Mouse (Mus musculus): ENCODE results near the gene Nmnat3.
"Not testable (repeated sequence)": the region's sequence is repeated elsewhere in the genome, so short reads cannot be mapped to it uniquely, and the experiment has no call there.

Nmnat3 gene
- long read RNA-seq, experiment 1, partial matches to known transcripts = 2 of 8 reads
- long read RNA-seq, experiment 1, other reads (novel, unspliced or antisense) = 3 of 8 reads
- long read RNA-seq, experiment 2, transcript Nmnat3-201 (5 exons, 2,166 nt) = major isoform, 6 of 18 reads
- long read RNA-seq, experiment 2, partial matches to known transcripts = 2 of 18 reads
- long read RNA-seq, experiment 2, other reads (novel, unspliced or antisense) = 10 of 18 reads

DNA sequence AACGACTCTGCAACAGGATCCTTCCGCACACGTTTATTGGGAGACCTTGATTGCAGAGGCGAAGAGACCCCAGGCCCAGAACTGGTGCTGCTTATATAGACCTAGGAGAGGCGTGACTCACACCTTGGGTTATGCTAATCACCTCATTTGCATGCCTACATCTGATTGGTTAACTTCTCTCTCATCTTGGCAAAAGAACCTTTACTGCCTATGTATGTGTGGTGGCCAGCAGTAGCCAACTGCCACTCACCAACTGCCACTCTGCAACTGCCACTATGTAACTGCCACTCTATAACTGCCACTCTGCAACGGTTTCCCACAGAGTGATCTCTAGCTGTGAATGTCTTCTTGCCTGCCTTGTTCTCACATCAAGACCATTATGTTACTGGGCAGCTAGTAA is at the start of gene Nmnat3:
Gene Nmnat3 (plus strand): TSS at position 301 of the 400 bp plus-strand sequence.
- intact Hi-C loops (cut with DNase I) = not testable (repeated sequence)

DNA sequence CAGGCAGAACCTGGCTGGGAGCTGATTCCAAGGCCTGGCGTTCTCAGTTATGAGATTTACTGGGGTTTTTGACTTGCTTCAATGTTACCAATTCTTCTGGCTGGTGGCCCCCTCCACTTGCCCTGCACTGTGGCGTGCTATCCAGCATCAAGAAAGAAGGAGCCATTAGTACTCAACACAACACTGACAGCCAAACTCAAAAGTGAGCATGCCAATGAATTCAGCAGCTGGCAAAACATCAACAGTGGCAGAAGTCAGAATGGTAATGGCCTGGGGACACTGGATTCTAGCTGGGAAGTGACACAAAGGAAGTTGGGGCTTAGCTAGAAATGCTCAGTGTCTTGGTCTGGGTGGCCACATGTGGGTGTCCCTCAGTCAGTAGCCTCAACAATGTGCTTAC is 43.8 kb upstream of the Nmnat3 start:
- intact Hi-C loops (cut with DNase I) = loop anchor here (10.0 kb wide), 1 partner anchor 209 kb away; the partner anchor contains the start of gene Clstn2

DNA sequence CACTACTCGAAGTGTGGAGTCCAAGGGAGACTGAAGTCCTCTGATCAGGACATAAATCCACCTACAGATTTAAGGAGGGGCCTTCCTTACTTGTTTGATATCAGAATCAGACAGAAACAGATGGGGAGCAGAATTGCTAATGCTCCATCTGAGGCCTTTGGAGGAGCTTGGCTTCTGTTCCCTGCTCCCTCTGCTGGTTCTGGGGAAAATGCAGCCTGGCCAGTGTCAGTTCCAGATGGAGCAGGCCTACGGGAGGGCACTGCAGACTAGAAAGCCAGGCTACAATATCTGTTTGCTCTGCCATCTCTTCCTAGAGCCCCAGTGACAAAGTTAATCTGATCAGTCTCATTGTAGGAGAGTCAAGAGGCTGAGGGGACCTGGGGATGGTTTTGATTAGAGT is 43.0 kb upstream of the Nmnat3 start:
- intact Hi-C loops (cut with DNase I) = loop anchor here (10.0 kb wide), 1 partner anchor 209 kb away; the partner anchor contains the start of gene Clstn2

DNA sequence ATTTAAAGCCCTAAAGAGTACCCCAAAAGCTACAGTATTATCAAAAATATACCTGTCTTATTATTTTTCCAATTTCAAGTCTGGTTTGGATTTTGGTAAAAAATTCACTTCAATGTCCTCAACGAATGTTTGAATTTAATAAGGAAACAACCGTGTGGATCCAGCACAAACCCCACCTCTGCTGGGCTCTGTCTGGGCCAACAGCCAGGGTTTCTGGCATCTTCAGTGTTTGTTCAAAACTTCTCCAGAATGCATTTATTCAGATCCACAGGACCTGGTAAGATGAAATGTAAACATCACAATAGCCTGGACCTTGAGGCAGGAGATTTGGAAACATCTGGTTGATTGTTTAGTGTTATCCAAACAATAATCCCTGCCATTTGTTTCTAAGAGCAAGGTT is 42.0 kb upstream of the Nmnat3 start:
- intact Hi-C loops (cut with DNase I) = loop anchor here (10.0 kb wide), 1 partner anchor 210 kb away; the partner anchor contains the start of gene Clstn2

DNA sequence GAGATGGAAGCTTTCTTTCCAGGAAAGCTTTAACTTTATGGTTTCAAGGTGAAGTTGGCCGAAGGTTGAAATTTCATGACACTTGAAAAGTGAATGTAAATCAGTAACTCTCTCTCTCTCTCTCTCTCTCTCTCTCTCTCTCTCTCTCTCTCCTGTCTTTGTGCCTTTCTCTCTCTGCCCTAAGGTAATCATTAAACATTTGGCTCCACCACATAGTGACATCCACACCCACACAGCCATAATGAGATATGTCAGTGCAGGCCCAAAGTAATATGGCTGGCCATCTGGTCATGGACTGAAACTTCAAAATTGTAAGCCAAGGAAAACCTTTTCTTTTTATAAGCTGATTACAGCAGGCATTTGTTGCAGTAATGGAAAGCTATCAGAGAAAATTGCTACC is 40.9 kb upstream of the Nmnat3 start:
- intact Hi-C loops (cut with DNase I) = loop anchor here (10.0 kb wide), 1 partner anchor 212 kb away; the partner anchor contains the start of gene Clstn2

DNA sequence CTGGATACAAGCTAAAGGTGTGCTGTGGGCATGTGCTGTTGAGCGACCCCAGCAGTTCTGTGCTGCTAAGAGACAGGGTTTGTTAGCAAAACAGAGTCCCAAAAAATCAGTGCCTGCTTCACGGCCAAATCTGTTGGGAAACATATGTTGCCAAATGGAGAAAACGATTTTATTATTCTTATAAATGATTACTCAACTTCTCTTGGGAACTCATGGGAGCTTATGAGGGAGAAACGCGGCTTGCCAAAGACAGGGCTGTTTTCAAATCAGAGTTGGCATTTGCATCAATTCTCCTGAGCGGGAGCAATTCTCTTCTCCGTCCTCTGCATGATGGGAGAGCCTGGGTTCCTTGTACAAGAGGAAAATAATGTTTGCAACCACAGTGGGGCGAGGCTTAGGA is 27.0 kb upstream of the Nmnat3 start:
- intact Hi-C loops (cut with DNase I) = no loop called here

DNA sequence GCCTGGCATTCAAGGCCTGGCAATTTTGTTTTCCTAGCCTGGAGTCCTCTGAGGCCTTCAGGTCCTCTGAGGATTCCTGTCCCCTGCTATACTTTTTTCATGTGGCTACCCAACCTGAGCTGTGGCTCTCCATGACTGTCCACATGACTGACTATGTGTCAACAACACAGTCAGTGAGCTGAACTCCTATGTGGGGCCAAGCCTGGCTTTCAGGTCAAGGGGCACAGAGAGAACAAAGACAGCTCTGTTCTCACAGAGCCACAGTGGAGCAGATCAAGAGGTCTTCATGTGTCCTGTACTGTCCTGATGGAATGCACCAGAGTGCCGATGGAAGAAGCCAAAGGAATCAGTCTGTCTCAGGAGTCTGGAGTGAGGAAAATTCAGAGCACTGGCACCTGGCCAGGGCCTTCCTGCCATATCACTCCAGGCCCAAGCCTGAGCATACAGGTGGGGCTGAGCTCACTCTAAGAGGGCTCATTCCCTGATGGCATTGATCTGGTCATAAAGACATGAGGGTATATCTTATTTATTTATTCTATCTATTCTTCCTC is 25.7 kb upstream of the Nmnat3 start:
- intact Hi-C loops (cut with DNase I) = no loop called here

DNA sequence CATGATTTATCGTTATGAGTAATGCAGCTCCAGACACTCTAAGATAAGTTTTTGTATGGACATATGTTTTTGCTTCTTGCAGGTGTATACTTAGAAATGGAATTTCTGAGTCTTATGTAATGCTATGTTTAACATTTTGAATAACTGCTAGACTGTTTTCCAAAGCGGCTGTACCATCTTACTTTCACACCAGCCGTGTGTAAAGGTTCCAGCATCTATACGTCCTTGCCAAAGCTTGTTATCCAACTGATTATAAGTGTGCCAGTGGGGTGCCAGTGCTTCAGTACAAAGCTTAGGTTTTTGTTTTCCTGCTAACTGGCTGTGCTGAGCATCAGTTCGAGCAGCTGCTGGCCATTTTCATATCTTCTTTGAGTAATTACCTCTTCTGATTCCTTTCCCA is 22.3 kb upstream of the Nmnat3 start:
- intact Hi-C loops (cut with DNase I) = no loop called here

DNA sequence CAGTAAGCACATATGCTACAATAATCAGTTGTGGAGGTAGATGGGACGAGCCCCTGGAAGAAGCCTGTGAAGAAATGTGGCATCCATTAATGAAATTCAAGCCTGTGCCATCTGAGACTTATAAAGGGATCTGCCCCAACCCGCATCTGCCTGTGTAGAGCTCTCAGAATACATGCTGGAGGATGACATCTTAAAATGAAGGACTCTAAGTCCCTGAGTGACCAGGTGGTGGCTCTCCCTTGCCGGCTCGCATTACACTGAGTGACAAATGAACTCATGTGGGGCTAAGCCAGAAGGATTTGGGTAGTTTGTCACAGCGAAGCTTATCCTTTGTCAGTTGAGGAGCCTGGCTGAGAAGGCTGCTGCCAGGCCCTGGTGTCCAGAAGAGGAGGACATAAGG is 14.5 kb upstream of the Nmnat3 start:
- intact Hi-C loops (cut with DNase I) = no loop called here

DNA sequence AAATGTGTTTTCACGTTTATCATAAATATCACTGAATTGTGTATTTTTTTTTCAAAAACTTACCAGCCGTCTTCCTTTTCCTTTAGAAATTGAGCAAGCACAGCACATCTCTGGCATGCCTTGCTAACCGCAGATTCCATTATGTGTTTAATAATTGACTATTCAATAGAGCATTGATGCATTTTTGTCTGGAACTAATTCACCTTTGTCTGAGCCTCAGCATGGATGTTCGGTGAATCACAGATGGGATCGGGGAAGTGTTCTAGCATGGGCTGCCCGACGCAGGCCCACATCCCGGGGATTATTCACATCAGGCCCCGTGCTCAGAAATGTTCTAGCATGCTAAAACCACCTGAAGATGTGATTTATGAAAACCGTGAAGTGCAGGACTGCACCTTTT is 12.2 kb upstream of the Nmnat3 start:
- intact Hi-C loops (cut with DNase I) = no loop called here

DNA sequence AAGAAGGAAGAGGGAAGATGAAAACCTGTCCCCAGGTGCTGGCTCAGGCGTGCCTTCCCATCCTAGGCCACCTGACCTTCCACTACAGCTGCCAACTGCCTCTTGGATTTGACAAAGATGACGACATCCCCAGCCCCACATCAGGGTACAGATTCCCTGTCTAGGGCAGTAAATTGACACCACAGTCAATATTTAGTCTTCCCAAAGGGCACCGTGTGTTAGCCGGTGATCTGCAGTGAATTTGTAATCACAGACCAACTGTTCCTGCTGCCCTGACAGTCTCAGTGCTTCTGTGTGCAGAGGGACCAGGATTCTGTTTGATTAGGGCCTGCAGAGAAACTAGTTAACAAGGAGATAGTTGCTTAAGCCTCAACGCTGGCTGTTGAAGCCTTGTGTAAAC is 7.1 kb upstream of the Nmnat3 start:
- intact Hi-C loops (cut with DNase I) = no loop called here

DNA sequence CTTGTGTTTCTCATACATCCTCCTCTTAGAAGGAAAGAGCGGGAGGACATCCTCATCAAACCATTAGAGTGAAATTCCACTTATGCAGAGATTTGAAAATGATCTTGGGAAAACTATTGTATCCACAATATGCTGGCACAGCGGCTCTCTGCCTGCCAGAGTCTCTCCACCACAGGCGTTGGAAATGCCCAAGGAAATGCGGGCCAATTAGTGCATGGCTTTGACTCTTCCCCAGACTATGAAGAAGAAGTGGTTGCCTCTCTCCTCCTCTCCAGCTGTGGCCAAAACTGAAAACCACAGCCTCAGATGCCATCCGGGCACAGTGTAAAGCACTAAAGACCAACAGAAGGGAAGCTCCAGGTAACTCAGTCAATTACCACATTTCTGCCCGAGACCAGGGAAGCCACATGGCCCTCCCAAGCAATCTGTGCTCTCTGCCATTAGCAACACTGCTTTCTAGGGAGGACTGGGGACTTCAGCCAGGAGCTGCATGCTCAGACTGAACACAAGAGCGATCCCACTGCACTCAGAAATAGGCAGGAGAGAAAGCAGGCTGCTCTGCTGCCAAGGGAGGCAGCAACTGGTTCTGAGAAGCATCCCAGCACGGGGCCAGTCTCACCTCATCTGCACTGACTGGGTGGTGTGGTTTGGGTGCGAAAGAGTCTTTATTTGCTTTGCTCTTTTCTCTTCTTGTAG is 1.5 kb upstream of the Nmnat3 start:
- intact Hi-C loops (cut with DNase I) = no loop called here

DNA sequence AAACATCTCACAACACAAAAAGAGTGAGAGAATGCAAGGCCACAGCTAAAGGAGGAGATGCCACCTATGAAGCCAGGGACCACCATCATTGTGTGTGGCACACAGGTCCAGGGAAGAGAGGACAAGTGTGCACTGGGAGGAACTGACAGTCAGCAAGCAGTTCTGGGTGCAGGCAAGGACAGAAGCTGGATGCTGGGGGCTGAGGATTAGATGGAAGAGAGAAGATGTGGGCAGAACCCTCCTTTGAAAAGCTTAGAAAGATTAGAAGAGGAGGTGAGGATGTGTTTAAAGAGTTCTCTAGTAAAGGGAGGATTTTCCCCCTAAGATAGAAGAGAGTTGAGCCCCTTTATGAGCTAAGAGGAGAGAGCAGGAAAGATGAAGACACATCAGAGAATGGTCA is 2.4 kb downstream of the Nmnat3 start:
- intact Hi-C loops (cut with DNase I) = no loop called here

DNA sequence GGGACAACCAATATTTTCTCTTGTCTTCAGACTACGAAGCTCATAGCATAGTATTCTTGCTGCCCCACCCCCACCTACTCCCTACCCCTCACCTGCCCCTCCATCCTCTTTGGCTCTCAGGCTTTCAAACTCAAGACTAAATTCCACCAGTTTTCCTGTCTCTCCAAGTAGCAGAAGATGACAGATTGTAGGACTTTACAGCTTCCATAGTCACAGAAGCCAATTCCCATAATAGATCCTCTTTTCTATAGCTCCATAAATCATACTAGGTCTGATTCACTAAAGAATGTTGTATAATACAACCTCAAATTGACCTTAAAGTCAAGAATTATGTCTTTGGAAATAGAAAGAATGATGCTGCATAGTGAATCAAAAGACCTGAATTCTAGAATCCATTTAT is 3.4 kb downstream of the Nmnat3 start:
- intact Hi-C loops (cut with DNase I) = no loop called here

DNA sequence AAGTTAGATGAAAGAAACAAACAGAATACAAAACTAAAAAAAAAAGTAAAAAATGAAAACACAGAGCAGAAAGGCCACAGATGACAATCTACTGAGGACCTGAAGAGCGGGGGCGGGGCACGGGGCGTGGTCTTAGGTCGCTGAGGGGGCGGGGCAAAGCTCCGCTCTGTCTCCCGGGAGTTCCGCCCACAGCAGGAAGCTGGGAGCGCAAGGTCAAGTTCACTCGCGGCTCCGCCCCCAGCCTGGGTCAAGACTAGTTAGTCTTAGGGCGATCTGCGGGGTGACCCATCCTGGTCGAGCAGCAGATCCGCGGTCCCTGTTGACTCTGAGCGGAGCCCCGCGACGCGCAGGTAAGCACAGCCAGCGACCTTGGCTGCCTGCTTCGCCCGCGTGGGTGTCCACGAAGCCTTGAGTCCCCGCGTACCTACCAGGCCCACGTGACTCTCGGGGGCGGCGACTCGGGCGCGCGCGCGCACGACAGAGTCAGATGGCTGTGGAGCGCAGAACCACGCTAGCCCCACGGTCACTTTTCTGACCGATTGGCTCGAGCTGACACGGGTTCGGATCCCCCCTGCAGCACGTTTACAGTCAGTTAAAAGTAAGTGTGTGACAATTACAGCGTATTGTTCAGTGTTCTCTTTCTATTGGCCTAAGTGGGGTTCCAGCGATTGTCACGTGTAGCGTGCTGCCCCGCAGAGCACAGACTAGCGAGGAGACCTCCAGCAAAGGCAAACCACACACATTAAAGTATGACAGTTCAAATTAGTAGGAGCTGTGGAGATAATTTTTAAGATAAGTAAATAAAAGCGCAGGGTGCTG is 9.4 kb downstream of the Nmnat3 start:
- intact Hi-C loops (cut with DNase I) = no loop called here

DNA sequence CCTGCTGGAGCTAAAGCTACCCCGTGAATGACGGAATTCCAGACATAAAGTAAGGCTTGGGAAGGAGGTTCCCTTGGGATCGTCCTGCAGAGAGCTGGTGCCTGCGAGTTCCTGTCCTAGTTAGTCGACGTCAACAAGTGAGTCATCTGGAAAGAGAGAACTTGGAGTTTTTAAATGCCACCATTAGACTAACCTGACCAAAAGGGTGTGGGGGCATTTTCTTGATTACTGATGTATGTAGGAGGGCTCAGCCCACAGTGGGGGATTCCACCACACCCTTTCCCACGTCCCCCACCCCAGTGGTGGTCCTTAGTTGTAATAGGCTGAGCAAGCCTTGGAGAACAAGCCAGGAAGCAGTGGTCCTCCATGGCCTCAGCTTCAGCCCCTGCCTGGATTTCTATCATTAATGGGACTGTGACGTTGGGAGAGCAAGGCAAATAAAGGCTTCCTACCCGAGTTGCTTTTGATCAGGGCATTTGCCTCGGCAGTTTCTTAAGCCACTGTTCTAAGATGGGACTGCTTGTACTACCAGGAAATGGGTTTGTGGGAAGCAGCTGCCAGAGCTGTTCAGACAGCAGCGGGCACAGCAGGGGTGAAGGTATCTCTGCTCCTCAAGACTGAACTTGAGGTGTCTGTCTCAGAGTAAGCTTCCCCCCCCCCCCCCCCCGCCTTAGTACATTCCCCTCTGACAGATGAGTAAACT is 10.2 kb downstream of the Nmnat3 start:
- intact Hi-C loops (cut with DNase I) = no loop called here

DNA sequence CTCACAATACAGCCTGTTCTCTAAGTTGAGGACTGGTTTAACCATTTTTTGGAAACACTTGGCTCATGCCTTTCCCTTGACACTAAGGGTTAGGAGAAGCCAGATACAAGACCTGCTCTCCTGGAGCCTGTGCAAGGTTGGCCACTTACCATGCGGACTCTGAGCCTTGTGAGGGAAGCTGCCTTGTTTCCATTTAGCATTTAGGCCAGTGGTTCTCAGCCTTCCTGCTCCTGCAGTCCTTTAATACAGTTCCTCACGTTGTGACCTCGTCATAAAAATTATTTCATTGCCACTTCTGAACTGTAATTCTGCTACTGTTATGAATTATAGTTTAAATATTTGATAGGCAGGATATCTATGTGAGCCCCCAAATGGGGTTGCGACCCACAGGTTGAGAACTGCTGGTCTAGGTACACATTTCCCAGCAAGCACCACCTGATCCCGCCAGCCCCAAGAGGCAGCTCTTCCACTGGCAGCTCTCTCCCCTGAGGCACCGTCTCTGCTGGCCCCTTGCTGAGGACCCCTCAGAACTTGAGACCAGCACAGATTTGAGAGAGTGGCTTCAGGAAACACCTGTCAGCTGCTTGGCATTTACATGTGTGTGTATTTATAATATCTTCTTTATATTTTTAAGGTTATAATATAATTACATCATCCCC is 10.8 kb downstream of the Nmnat3 start:
- intact Hi-C loops (cut with DNase I) = no loop called here

DNA sequence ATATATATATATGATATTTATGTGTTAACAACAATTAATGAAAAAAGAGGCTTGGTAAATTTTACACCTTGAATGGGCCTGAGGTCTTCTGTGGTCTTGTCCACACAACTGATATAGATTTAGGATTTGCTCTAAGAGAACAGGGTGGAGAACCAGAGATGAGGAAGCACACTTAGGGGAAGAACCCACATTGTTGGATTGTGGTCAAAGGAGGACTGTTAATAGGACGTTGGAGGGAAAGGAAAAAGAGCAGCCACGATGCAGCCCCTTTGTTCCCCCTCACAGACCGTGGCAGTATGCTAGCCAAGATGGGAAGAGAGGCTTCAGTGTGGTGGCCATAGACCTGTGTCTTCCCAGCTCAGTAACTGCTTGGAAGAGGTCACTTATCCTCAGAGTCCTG is 11.5 kb downstream of the Nmnat3 start:
- intact Hi-C loops (cut with DNase I) = no loop called here

DNA sequence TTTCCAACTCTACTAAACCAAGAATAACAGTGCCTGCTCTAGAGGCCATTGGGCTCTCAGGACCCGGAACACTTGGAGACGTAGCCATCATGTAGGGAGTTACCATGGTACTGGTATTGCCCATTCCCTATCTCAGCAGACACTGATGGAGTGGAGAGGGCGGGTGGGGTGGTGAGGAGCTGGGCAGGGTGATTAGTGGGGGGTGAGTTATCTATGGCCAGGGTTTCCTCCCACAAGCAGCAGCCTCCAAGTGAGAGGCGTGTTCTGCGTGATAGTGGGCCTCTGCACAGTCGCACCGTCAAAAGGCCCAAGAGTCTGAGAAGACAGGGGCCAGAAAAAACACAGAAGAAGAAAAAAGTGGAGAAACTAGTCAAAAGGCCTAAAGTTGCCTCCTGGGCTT is 12.0 kb downstream of the Nmnat3 start:
- intact Hi-C loops (cut with DNase I) = no loop called here

DNA sequence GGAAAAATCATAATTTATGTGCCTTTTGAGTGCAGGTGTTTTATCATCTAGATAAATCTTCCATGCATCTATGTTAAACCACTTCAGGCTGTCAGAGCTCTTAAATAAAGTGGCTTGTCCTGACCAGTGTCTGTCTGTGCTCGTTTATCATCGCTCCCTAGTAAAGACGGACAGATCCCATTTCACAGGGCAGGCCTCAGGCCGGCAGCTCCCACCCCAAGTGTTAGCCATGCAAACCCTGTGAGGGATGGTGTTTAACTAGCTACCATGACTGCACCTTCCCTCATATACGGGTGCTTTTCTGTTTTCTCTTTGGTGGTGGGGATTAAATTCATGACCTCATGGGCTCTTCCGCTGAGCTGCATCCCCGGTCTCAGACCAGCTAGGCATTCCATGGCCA is 13.3 kb downstream of the Nmnat3 start:
- intact Hi-C loops (cut with DNase I) = no loop called here

DNA sequence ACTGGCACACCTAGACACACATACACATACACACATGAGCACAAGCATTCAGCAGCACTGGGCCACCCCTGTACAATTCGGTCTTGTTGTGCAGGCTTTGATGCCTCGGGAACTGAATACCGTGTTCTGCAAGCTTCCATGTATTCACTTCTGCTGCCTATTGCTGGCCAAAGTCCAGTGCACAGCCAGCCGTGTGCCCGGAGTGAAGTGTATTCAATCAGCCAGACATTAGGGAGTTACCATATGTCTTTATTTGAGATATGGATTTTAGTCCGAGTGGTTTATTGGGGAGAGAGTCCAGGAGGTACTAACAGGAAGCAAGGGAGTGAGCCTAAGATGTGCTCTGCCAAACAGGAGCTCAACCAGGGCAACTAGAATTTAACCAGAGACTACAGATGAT is 19.8 kb downstream of the Nmnat3 start:
- intact Hi-C loops (cut with DNase I) = no loop called here
